Mouse (Mus musculus) 3134 (cell line): ENCODE data around the gene Prkag1.

ENCODE experiments used
- DNase-seq: peaks from one replicate; pipeline ENCODE4 v3.0.0-alpha.2; 2011; ENCODE audit warnings: low spot score; ENCODE audit not compliant: insufficient read length; ENCODE audit errors: extremely low read depth

Gene Prkag1

GRCm38 (mm10) chr15:98853161-98853937 lies 22.0 kb upstream of the Prkag1 start:
- no peak for DNase-seq

- DNase-seq: no peak
Observed at GRCm38 (mm10) chr15:98852733-98853132, 21.4 kb upstream of the Prkag1 start.

- DNase-seq: no peak
Observed at GRCm38 (mm10) chr15:98852071-98852470, 20.8 kb upstream of the Prkag1 start.

- DNase-seq: no peak
Observed at GRCm38 (mm10) chr15:98851229-98851818, 20.0 kb upstream of the Prkag1 start.

GRCm38 (mm10) chr15:98850668-98851067 lies 19.3 kb upstream of the Prkag1 start:
- DNase-seq: no peak

GRCm38 (mm10) chr15:98849956-98850600 lies 18.8 kb upstream of the Prkag1 start:
- DNase-seq: no peak

- DNase-seq: no peak
Observed at GRCm38 (mm10) chr15:98849165-98849564, 17.8 kb upstream of the Prkag1 start.

- no peak for DNase-seq
Observed at GRCm38 (mm10) chr15:98846140-98846539, 14.8 kb upstream of the Prkag1 start.

- no peak for DNase-seq
Observed at GRCm38 (mm10) chr15:98845149-98845548, 13.8 kb upstream of the Prkag1 start.

GRCm38 (mm10) chr15:98843595-98844223 lies 12.4 kb upstream of the Prkag1 start:
- no peak for DNase-seq

GRCm38 (mm10) chr15:98839671-98840585 lies 8.6 kb upstream of the Prkag1 start:
- DNase-seq: no peak

GRCm38 (mm10) chr15:98839161-98839560 lies 7.8 kb upstream of the Prkag1 start:
- DNase-seq: no peak

GRCm38 (mm10) chr15:98837743-98838103 lies 6.4 kb upstream of the Prkag1 start:
- no peak for DNase-seq

GRCm38 (mm10) chr15:98837006-98837742 lies 5.9 kb upstream of the Prkag1 start:
- DNase-seq: no peak

- no peak for DNase-seq
Observed at GRCm38 (mm10) chr15:98835291-98835690, 4.0 kb upstream of the Prkag1 start.

- DNase-seq: no peak
Observed at GRCm38 (mm10) chr15:98834059-98834458, 2.7 kb upstream of the Prkag1 start.

- no peak for DNase-seq
Observed at GRCm38 (mm10) chr15:98833281-98833680, 2.0 kb upstream of the Prkag1 start.

GRCm38 (mm10) chr15:98832161-98833058 lies 1.1 kb upstream of the Prkag1 start:
- DNase-seq: no peak

- no peak for DNase-seq
Observed at GRCm38 (mm10) chr15:98831684-98832035, 339 bp upstream of the Prkag1 start.
